Mouse (Mus musculus): Measurements from ENCODE around the gene Stab1. TPM values are rescaled to one million over a fixed set of nuclear protein-coding genes. Genes with fewer than 3 reads are reported as not detected.

The Stab1 gene
- polyA plus RNA-seq, 1 experiment, result 11.7 TPM

DNA sequence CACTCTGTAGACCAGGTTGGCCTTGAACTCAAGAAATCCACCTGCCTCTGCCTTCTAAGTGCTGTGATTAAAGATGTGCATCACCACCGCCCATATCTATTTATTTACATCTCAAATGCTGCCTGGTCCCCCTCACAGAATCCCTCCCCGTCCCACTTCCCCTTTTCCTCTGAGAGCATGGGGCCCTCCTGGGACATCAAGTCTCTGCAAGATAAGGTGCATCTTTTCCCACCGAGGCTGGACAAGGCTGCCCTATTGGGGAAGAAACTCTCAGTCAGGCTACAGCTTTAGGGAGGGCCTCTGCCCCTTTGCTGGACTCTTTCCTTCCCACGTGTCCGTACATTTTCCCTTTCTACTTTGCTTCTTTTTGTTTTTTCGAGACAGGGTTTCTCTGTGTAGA lies 1.1 kb upstream of the Stab1 start:
- TF ChIP-seq FLI1 (IDR thresholded peaks at IDR 0.05; ENCODE audit: low read length) (no peak), GATA1 (IDR thresholded peaks at IDR 0.05; ENCODE audit: borderline replicate concordance, low read length) (no peak)
- peaks cover 46% of the 10 kb centered on the region for H3K36me3 ChIP-seq (replicated peaks; ENCODE audit: low read length)
- peaks cover 6% of the 10 kb centered on the region for H3K9me3 ChIP-seq
- no peak overlapping the region for H3K4me3 ChIP-seq (replicated peaks)
- H3K27me3 ChIP-seq (replicated peaks), result peaks cover 44% of the 10 kb centered on the region
- H3K4me1 ChIP-seq, result peaks cover 91% of the 10 kb centered on the region

DNA sequence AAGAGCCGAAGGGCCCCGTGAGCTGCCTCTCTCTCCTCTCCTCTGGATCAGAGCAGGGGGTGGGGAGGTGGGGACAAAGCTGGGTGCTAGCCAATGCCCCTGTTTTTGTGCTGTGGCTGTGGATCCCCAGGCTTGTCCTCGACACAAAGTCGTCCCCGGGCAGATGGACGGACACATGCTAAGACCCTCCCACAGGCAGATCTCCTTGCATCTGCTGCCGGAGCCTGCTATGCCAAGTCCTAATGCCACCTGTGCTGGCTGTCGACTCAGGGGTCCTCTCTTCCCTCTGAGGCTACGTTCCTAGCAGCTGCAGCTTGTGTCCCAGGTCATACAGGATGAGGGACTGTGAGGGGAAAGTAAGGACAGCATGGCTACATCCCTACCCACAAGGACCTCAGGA lies 1.6 kb downstream of the Stab1 start:
- peak overlapping the region; percentile 54 for H3K4me3 ChIP-seq (replicated peaks)
- no peak for TF ChIP-seq FLI1 (IDR thresholded peaks at IDR 0.05; ENCODE audit: low read length)
- no peak for TF ChIP-seq GATA1 (IDR thresholded peaks at IDR 0.05; ENCODE audit: borderline replicate concordance, low read length)
- H3K9me3 ChIP-seq, result peaks cover 7% of the 10 kb centered on the region
- H3K4me1 ChIP-seq, result peaks cover 84% of the 10 kb centered on the region
- H3K36me3 ChIP-seq (replicated peaks; ENCODE audit: low read length), result peaks cover 19% of the 10 kb centered on the region
- peaks cover 70% of the 10 kb centered on the region for H3K27me3 ChIP-seq (replicated peaks)

DNA sequence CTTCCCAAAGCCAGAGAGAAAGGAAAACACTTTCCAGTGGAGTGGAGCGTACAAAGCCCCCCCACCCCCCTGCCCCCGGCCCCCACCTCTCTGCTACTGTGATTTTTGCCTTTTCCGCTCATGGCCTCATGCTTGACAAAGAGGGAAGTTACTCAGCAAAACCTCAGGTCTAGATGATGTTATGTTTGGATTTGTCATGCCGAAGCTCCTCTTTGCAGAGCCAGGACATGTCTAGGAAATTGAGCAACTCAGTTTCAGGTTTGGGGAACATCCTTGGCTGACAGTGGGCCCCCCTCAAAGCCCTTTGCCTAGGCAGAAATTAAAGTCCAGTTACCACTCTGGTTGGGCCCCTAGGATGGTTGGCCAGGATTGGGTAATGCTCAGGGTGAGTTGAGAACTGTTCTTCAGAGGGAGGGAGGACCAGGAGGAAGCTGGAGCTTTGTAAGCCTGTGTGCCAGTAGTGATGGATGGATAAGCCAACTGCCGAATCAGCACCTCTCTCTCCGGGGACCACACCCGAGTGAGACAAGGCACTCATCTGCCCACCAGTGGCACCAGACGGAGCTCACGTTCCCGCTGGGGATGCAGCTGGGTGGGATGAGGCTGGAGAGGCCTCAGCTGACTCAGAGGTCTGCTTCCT lies 2.3 kb downstream of the Stab1 start:
- Histone ChIP-seq H3K9me3 (peaks cover 7% of the 10 kb centered on the region), H3K27me3 (replicated peaks) (peaks cover 76% of the 10 kb centered on the region), H3K36me3 (replicated peaks; ENCODE audit: low read length) (peaks cover 12% of the 10 kb centered on the region), H3K4me3 (replicated peaks) (peak overlapping the region; percentile 74), H3K4me1 (peaks cover 76% of the 10 kb centered on the region)
- TF ChIP-seq GATA1 (IDR thresholded peaks at IDR 0.05; ENCODE audit: borderline replicate concordance, low read length), result no peak
- no peak for TF ChIP-seq FLI1 (IDR thresholded peaks at IDR 0.05; ENCODE audit: low read length)

GRCm38 (mm10) chr14:31165458-31165857 lies 3.0 kb downstream of the Stab1 start:
- H3K36me3 ChIP-seq (replicated peaks; ENCODE audit: low read length), result peaks cover 6% of the 10 kb centered on the region
- peaks cover 83% of the 10 kb centered on the region for H3K27me3 ChIP-seq (replicated peaks)
- no peak overlapping the region for H3K4me3 ChIP-seq (replicated peaks)
- H3K4me1 ChIP-seq, result peaks cover 72% of the 10 kb centered on the region
- no peak for TF ChIP-seq FLI1 (IDR thresholded peaks at IDR 0.05; ENCODE audit: low read length)
- TF ChIP-seq GATA1 (IDR thresholded peaks at IDR 0.05; ENCODE audit: borderline replicate concordance, low read length), result no peak
- H3K9me3 ChIP-seq, result peaks cover 7% of the 10 kb centered on the region

DNA sequence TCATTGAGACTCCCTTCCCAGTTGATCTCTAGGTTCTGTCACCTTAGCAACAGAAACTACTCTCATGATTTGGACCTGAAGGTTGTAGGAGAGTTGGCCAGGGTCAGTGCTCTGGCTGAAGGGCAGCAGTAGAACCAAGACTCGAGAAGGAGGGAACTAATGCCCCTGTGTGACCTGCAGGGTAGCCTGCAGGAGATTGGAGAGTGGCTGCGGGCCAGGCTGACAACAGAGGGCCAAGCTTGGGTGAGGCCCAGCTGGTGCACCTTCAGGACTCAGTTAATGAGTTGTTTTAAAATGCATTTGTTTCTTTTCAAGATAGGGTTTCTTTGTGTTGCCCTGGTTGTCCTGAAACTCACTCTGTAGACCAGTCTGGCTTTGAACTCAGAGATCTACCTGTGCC lies 3.4 kb downstream of the Stab1 start:
- Histone ChIP-seq H3K9me3 (peaks cover 7% of the 10 kb centered on the region), H3K27me3 (replicated peaks) (peaks cover 87% of the 10 kb centered on the region), H3K4me3 (replicated peaks) (no peak overlapping the region), H3K4me1 (peaks cover 72% of the 10 kb centered on the region), H3K36me3 (replicated peaks; ENCODE audit: low read length) (peaks cover 1% of the 10 kb centered on the region)
- TF ChIP-seq GATA1 (IDR thresholded peaks at IDR 0.05; ENCODE audit: borderline replicate concordance, low read length) (no peak), FLI1 (IDR thresholded peaks at IDR 0.05; ENCODE audit: low read length) (no peak)

GRCm38 (mm10) chr14:31164067-31164466 lies 4.4 kb downstream of the Stab1 start:
- Histone ChIP-seq H3K36me3 (replicated peaks; ENCODE audit: low read length) (no peaks in the 10 kb centered on the region), H3K9me3 (peaks cover 7% of the 10 kb centered on the region), H3K4me3 (replicated peaks) (no peak overlapping the region), H3K4me1 (peaks cover 64% of the 10 kb centered on the region), H3K27me3 (replicated peaks) (peaks cover 96% of the 10 kb centered on the region)
- TF ChIP-seq FLI1 (IDR thresholded peaks at IDR 0.05; ENCODE audit: low read length), result no peak
- no peak for TF ChIP-seq GATA1 (IDR thresholded peaks at IDR 0.05; ENCODE audit: borderline replicate concordance, low read length)

GRCm38 (mm10) chr14:31161638-31162037 lies 6.8 kb downstream of the Stab1 start:
- Histone ChIP-seq H3K9me3 (peaks cover 7% of the 10 kb centered on the region), H3K36me3 (replicated peaks; ENCODE audit: low read length) (no peaks in the 10 kb centered on the region), H3K4me3 (replicated peaks) (peak overlapping the region; percentile 78), H3K4me1 (peaks cover 46% of the 10 kb centered on the region), H3K27me3 (replicated peaks) (peaks cover 97% of the 10 kb centered on the region)
- TF ChIP-seq GATA1 (IDR thresholded peaks at IDR 0.05; ENCODE audit: borderline replicate concordance, low read length) (no peak), FLI1 (IDR thresholded peaks at IDR 0.05; ENCODE audit: low read length) (no peak)

DNA sequence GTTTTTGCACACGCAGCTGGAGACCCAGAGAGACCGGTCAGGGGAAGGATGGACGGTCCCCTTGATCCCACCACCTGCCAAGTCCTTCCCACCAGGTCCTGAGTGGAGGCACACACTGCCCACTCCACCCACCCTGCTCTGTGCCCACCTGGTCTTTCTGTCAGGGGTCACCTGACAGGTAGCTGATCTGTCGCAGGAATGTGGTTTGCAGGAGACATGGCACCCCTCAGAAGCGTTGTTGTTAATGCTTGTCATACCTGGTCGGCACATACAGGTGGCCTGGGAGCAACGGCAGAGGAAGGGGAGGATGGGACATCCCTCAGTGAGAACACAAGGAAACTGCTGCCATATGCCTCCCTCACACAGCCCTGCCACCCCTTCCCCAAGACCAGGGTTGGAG lies 7.2 kb downstream of the Stab1 start:
- peak overlapping the region; percentile 78 for H3K4me3 ChIP-seq (replicated peaks)

GRCm38 (mm10) chr14:31160196-31161150 lies 8.0 kb downstream of the Stab1 start:
- peaks cover 11% of the 10 kb centered on the region for H3K9me3 ChIP-seq
- H3K36me3 ChIP-seq (replicated peaks; ENCODE audit: low read length), result no peaks in the 10 kb centered on the region
- TF ChIP-seq GATA1 (IDR thresholded peaks at IDR 0.05; ENCODE audit: borderline replicate concordance, low read length) (no peak), FLI1 (IDR thresholded peaks at IDR 0.05; ENCODE audit: low read length) (no peak)
- H3K4me3 ChIP-seq (replicated peaks), result peak overlapping the region; percentile 80
- peaks cover 92% of the 10 kb centered on the region for H3K27me3 ChIP-seq (replicated peaks)
- peaks cover 35% of the 10 kb centered on the region for H3K4me1 ChIP-seq

More for the DNA sequence above, 7.2 kb downstream of the Stab1 start:
- H3K4me1 ChIP-seq, result peaks cover 41% of the 10 kb centered on the region
- H3K9me3 ChIP-seq, result peaks cover 7% of the 10 kb centered on the region
- no peak for TF ChIP-seq FLI1 (IDR thresholded peaks at IDR 0.05; ENCODE audit: low read length)
- TF ChIP-seq GATA1 (IDR thresholded peaks at IDR 0.05; ENCODE audit: borderline replicate concordance, low read length), result no peak
- H3K36me3 ChIP-seq (replicated peaks; ENCODE audit: low read length), result no peaks in the 10 kb centered on the region
- peaks cover 94% of the 10 kb centered on the region for H3K27me3 ChIP-seq (replicated peaks)

DNA sequence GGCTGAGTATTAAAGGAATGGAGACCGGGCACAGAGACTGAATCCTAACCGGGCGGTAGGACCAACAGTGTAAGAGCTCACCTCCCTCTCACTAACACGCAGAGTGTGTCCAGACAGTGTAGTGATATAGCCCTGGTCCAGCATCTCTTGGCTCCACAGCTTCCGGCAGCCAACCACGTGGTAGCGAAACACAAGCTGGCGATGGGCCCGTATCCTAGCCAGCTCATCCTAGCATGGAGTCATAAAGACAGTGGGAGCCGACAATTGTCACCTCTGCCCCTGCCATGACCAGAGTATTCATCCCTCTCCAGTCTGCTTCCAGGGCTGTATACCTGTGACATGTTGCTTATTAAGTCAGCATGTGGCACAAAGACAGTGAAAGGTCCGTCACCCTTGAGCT lies 22.7 kb downstream of the Stab1 start:
- Histone ChIP-seq H3K9me3 (peaks cover 24% of the 10 kb centered on the region), H3K4me3 (replicated peaks) (no peak overlapping the region), H3K4me1 (peaks cover 4% of the 10 kb centered on the region; the same call in 1 of the 2 replicates), H3K27me3 (replicated peaks) (peaks cover 91% of the 10 kb centered on the region), H3K36me3 (replicated peaks; ENCODE audit: low read length) (peaks cover 34% of the 10 kb centered on the region)
- TF ChIP-seq FLI1 (IDR thresholded peaks at IDR 0.05; ENCODE audit: low read length) (no peak), GATA1 (IDR thresholded peaks at IDR 0.05; ENCODE audit: borderline replicate concordance, low read length) (no peak)
